Mouse (Mus musculus) left cerebral cortex, adult 8-10 months (tissue): ENCODE data around the gene Clps. TPM values are rescaled to one million over a fixed set of nuclear protein-coding genes. Genes with fewer than 3 reads are reported as not detected.
"Not testable (repeated sequence)": the region's sequence is repeated elsewhere in the genome, so short reads cannot be mapped to it uniquely, and the experiment has no call there.

Experiments used
- DNase-seq, 2 experiments: peaks; one replicate each; pipeline ENCODE4 v3.0.0; 2022; ENCODE audit warnings: low spot score in 2 of 2
- total RNA-seq, 4 experiments: library from RNA; stranded (reverse); gene quantifications; 2 replicates each; pipeline ENCODE4 v1.2.4; 2022

The Clps gene
- total RNA-seq, result not detected

GRCm38 (mm10) chr17:28560598-28560997 is at the start of gene Clps:
TSS of gene Clps (minus strand) at chr17:28560766.
- DNase-seq, result no peak

DNA sequence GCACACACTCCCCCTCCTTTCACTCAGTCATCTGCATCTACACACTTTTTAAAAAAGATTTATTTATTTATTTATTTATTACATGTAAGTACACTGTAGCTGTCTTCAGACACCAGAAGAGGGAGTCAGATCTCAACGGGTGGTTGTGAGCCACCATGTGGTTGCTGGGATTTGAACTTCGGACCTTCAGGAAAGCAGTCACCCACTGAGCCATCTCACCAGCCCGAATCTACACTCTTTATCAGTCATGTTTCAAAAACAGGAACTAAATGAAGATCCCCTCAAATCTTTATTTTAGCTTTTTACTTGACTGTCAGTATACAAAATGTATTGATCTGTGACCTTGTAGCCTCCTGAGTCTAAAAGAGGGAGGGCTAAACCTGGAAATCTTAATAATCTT is 49.0 kb upstream of the Clps start:
- no peak for DNase-seq

DNA sequence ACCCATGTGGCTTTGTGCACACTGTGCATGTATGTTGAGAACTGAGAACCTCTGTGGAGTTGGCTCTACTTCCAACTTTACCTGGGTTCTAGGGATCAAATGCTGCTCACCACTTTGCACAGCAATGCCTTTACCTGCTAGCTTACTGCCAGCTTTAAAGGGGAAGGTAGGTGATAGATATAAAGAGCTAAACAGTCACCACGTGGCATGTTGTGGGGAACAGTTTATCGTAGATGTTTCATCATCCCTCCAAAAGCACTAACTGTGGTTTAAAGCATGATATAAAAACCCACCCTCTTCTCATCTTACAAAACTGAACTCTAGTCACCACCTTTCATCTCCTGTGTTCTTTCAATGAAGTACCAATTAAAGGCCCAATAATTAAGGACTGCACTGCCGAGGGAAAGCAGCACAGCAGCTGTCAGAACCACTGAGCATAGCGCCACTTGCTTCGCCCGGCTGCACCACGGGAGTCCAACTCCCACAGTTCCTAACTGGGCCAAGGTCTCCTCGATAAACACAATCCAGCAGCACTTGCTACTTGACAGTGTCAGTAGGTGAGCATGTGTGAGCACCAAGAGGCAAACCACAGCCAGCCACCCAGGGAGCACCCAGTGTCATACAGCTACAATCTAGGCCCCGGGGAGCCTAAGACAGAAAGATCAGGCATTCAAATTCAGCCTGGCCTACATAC is 41.1 kb upstream of the Clps start:
- DNase-seq, result no peak

- no peak for DNase-seq
Observed at GRCm38 (mm10) chr17:28600780-28601179, 40.2 kb upstream of the Clps start.

DNA sequence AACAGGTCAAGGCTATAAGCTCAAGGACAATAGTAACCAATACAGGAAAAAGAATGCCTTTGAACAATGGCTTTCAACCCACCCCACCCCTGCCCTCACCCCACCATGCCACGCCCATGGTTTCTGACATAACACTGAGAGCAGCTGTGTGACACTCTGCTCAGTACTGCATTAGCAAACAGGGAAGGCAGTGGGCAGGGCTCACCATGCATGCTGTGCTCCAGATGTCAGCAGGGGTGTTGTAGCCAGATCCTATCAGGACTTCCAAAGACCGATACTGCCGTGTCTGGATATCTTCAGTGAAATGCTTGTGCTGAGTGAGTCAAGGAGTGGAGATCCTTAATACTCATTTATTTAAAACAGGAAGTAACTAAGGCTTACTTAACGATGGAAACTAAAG is 33.4 kb upstream of the Clps start:
- no peak for DNase-seq

GRCm38 (mm10) chr17:28592998-28593397 is 32.4 kb upstream of the Clps start:
- DNase-seq, result peak; percentile 55 to 63

GRCm38 (mm10) chr17:28591476-28591875 is 30.9 kb upstream of the Clps start:
- no peak for DNase-seq

- no peak for DNase-seq
Observed at GRCm38 (mm10) chr17:28590596-28590995, 30.0 kb upstream of the Clps start.

- DNase-seq, result no peak
Observed at GRCm38 (mm10) chr17:28588591-28588990, 28.0 kb upstream of the Clps start.

DNA sequence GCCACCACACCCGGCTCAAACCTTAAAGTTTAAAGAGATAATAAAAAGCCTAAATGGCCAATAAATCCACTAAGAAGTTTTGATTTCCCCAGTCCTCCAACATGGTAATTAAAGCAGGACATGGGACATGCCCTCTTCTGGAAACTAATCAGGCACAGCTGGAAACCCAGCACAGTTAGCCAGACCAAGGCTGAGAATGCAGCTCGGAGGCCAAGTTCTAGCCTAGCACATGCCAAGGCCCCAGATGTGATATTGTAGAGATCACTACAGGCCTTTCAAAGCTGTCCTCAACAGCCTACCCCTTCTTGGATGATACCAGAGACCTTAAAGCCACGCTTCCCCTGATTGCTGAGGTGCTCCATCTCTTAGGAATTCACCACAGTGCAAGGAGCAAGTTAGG is 25.9 kb upstream of the Clps start:
- no peak for DNase-seq

- no peak for DNase-seq
Observed at GRCm38 (mm10) chr17:28581056-28581455, 20.5 kb upstream of the Clps start.

GRCm38 (mm10) chr17:28580396-28580795 is 19.8 kb upstream of the Clps start:
- no peak for DNase-seq

- no peak for DNase-seq
Observed at GRCm38 (mm10) chr17:28575244-28576125, 14.9 kb upstream of the Clps start, which contains the start of gene Lhfpl5. TSS of gene Lhfpl5 (plus strand) at chr17:28575641.

DNA sequence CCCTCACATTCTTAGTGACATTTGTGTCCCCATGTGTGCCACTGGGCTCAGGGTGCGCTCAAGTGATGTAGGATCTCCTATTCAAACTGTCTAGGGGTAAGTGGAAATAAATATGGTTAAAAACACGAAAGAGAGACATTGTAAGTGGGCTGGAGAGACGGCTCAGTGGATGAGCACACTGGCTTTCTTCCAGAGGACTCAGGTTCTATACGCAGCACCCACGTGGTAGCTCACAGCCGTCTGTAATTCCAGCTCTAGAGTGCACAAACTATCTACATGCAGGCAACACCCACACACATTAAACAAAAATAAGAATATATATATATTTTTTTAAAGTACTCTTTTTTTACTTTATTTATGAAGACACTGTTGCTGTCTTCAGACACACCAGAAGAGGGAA is 12.4 kb upstream of the Clps start:
- DNase-seq, result no peak

GRCm38 (mm10) chr17:28572521-28572920 is 12.0 kb upstream of the Clps start:
- no peak for DNase-seq

DNA sequence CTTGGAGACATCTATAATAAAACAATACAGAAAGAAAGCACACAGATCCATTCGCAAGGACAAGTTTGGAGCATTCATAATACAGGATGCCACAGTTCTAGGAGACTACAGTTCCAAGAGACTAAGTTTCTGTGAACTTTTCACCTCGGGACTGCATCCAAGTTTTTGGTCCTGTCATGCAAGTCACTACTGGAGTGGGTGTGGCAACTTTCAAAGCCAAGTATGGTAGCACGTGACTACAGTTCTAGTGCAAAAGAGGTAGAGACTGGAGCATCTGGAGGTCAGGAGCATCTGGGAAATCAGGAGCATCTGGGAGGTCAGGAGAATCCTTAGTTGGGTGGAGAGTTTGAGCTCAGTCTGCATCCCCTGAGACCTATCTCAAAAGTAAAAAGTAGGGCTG is 11.3 kb upstream of the Clps start:
- DNase-seq, result no peak

DNA sequence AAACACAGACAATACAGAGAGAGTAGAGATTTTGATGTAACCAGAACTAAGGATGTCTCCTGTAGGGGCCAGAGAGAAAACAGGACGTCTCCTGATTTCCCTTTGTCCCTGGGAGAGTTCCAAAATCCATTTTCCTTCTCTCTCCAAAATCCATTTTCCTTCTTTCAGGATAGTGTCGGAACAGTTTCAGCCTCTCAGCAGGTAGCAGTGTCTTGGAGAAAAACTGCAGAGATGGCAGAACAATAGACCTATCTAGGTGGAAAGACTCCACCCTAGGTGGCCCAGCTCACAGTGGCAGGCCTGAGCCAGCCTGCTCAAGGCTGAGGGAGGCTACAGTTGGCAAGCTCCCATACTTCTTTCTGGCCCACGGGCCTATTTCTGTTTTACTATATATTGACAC is 7.0 kb upstream of the Clps start:
- DNase-seq, result no peak

DNA sequence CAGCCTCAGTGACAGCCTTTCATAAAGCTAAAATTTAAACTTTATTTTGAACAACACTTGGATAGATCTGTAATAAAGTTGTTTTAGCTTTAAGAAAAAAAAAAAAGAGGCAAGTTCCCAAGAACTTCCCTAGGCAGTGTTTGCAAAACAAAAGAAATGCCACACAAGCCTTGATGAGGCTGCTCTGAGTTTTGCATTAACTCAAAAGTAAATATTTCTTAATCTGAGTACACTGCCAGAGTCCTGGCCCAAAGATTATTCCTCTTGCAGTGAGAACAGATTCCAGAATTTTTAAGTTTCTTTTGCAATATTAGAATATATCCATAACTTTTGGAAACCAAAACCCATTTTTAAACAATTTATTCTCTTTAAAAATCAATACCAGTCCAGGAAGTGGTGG is 4.6 kb upstream of the Clps start:
- no peak for DNase-seq

GRCm38 (mm10) chr17:28561613-28562012 is 1.0 kb upstream of the Clps start:
- no peak for DNase-seq

- DNase-seq, result no peak
Observed at GRCm38 (mm10) chr17:28557772-28558171, 2.8 kb downstream of the Clps start.

DNA sequence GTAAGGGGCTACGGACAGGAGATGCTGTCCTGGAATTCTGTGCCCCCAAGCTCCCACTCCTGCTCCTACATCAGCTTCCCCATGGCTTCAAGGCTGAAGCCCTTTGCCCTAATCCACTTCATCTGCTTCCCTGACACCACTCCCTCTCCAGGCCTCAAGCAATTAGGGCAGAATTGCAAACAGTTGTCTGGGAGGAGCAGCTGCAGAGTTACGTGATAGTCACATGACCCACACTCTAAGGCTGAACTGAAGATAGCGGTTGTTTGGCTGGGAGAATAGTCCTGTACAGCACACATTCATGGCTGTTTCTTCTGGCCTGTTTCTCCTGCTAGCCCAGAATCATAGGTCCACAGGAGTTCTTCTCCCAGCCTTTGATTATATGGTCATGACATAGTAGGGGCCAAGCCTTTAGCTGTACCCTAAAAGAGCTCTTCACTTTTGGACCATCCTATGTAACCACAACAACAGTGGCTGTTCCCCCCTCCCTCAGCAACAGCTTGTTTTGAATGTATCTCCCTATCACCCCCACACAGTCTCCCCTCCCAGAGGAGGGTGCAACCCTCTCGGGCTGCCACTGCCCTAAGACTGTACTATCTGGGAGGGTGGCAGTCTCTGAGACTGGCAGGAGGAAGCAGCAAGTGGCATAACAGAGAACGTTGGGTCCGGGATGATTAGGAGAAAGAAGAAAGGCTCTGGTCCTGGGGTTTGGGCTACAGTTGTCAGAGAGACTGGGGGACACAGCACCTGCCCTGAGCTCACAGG is 3.8 kb downstream of the Clps start:
- no peak for DNase-seq

DNA sequence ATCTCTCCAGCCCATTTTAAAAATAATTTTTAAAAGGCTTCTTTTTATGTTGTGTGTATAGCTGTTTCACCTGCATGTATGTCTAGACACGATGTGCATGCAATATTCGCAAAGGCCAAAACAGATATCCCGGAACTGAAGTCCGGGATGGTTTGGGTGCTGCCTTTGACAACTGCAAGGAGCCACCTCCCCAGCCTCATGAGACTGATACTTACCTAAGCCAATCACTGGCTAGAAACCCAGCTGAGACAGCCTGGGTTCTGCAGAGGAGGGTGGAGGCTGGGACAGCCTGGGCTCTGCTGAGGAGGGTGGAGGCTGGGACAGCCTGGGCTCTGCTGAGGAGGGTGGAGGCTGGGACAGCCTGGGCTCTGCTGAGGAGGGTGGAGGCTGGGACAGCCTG is 6.5 kb downstream of the Clps start:
- DNase-seq, result not testable (repeated sequence)
